Mouse (Mus musculus): ENCODE results near the gene Ampd1. TPM values are rescaled to one million over a fixed set of nuclear protein-coding genes. Genes with fewer than 3 reads are reported as not detected.

The Ampd1 gene
- polyA plus RNA-seq, 1 experiment from 2014 or later: not detected

DNA sequence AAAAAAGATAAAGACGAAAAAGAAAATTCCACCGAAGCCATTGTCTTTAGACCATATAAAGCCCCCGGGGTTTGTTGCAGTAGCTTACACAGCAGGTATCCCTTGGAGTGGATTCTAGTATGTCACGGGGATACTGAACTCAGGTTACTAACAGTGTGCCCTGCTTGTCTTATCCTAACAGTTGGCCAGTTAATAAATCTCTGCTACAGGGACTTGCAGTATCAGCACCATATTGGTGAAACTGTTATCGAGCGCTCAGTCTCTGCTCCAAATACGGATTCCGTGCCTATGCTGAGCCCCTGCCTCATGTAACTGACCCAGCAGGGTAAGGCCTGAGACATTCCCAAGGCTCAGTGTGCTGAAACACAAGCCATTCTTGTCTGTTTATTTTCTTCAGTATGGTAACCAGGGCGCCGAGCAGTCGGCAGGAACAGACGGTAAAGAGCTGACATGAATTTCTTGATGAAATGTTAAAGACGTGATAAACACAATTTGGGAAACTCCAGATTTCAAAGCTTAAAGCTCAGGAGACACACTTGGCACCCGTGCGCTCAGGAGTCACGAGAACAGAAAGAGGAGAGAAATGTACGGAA is 8.1 kb downstream of the Ampd1 start:
- H3K9me3 ChIP-seq (replicated peaks): no peaks in the 10 kb centered on the region
- H3K4me1 ChIP-seq: no peaks in the 10 kb centered on the region
- 91% methylated on average over 17 of the region's 17 CpGs for WGBS
- H3K27ac ChIP-seq: no peak overlapping the region
- H3K27me3 ChIP-seq (ENCODE audit: low read depth, poor library complexity, severe bottlenecking): no peaks in the 10 kb centered on the region
- H3K4me3 ChIP-seq: no peak overlapping the region
- H3K36me3 ChIP-seq: no peaks in the 10 kb centered on the region
- no peak for DNase-seq (ENCODE audit: low spot score)

- H3K27me3 ChIP-seq (ENCODE audit: low read depth, poor library complexity, severe bottlenecking): no peaks in the 10 kb centered on the region
- H3K9me3 ChIP-seq (replicated peaks): no peaks in the 10 kb centered on the region
- H3K4me3 ChIP-seq: no peak overlapping the region
- no peaks in the 10 kb centered on the region for H3K36me3 ChIP-seq
- no peaks in the 10 kb centered on the region for H3K4me1 ChIP-seq
- 90% methylated on average over 5 of the region's 5 CpGs for WGBS
- H3K27ac ChIP-seq: no peak overlapping the region
- no peak for DNase-seq (ENCODE audit: low spot score)
Measured at GRCm38 (mm10) chr3:103082761-103083160, 8.9 kb downstream of the Ampd1 start.

DNA sequence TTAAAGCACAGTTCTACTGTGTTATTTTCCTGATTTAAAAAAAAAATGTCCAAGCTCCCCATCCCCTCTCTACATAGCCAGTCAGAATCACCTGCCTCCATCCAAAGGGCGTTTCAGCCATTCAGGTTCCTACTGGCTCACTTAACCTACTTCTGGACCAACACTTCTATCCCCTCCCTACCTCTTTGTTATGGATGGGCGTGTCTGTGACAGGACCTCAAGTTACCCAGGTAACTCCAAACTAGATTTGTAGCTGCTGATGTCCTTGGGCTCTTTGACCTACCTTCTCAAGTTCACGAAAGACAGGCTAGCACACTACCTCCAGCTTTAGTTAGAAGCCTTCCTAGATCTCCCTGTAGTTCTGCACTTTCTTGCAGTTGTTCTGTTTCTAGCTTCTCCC is 12.2 kb downstream of the Ampd1 start:
- Histone ChIP-seq H3K27ac (no peak overlapping the region), H3K36me3 (no peaks in the 10 kb centered on the region), H3K27me3 (ENCODE audit: low read depth, poor library complexity, severe bottlenecking) (no peaks in the 10 kb centered on the region), H3K9me3 (replicated peaks) (no peaks in the 10 kb centered on the region), H3K4me3 (no peak overlapping the region), H3K4me1 (no peaks in the 10 kb centered on the region)
- DNase-seq (ENCODE audit: low spot score): no peak
- 79% methylated on average over 3 of the region's 3 CpGs for WGBS

DNA sequence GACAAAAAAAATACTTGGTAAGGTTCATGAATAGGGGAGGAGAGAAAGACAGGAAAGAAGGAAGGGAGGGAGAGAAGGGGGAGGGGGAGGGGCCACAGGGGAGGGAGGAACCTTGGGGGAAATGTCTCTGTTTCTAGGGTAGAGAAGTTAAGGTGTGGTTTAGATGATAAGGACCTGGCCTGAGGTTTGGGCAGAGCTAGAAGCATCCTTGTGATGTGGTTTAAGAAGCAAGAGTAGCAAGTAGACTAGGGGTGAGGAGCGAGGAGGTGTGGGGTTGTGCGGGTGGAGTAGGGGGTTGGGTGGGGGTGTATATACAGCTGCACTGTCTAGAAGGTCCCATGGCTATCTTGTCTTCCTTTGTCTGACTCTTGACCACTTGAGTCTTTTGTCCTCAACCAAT is 17.9 kb downstream of the Ampd1 start:
- H3K36me3 ChIP-seq: no peaks in the 10 kb centered on the region
- no peaks in the 10 kb centered on the region for H3K9me3 ChIP-seq (replicated peaks)
- H3K27me3 ChIP-seq (ENCODE audit: low read depth, poor library complexity, severe bottlenecking): no peaks in the 10 kb centered on the region
- no peaks in the 10 kb centered on the region for H3K4me1 ChIP-seq
- no peak overlapping the region for H3K27ac ChIP-seq
- 100% methylated on average over 2 of the region's 2 CpGs for WGBS
- DNase-seq (ENCODE audit: low spot score): no peak
- H3K4me3 ChIP-seq: no peak overlapping the region

- peaks cover 14% of the 10 kb centered on the region for H3K4me1 ChIP-seq
- no peak overlapping the region for H3K27ac ChIP-seq
- DNase-seq (ENCODE audit: low spot score): no peak
- WGBS: 79% methylated on average over 23 of the region's 23 CpGs
- no peak overlapping the region for H3K4me3 ChIP-seq
- no peaks in the 10 kb centered on the region for H3K9me3 ChIP-seq (replicated peaks)
- peaks cover 18% of the 10 kb centered on the region for H3K27me3 ChIP-seq (ENCODE audit: low read depth, poor library complexity, severe bottlenecking)
- H3K36me3 ChIP-seq: no peaks in the 10 kb centered on the region
Measured at GRCm38 (mm10) chr3:103098662-103099061, 24.8 kb downstream of the Ampd1 start.

DNA sequence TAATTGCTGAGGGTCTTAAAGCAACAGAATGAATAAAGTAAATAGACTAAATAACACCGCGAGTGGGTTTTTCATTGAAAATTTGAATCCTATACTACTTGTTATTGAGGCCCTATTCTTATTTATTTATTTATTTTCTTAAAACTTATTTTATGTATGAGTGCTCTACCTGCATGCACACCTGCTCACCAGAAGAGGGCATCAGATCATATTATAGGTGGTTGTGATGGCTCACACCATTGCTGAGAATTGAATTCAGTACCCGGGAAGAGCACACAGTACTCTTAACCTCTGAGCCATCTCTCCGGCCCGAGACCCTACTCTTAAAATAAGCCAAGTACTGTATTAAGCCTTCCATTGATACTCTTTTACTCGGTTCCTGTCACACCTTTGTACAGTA is 25.9 kb downstream of the Ampd1 start:
- H3K4me3 ChIP-seq: no peak overlapping the region
- peaks cover 14% of the 10 kb centered on the region for H3K4me1 ChIP-seq
- DNase-seq (ENCODE audit: low spot score): no peak
- peaks cover 28% of the 10 kb centered on the region for H3K27me3 ChIP-seq (ENCODE audit: low read depth, poor library complexity, severe bottlenecking)
- H3K27ac ChIP-seq: no peak overlapping the region
- no peaks in the 10 kb centered on the region for H3K9me3 ChIP-seq (replicated peaks)
- H3K36me3 ChIP-seq: no peaks in the 10 kb centered on the region
- WGBS: 82% methylated on average over 6 of the region's 6 CpGs

DNA sequence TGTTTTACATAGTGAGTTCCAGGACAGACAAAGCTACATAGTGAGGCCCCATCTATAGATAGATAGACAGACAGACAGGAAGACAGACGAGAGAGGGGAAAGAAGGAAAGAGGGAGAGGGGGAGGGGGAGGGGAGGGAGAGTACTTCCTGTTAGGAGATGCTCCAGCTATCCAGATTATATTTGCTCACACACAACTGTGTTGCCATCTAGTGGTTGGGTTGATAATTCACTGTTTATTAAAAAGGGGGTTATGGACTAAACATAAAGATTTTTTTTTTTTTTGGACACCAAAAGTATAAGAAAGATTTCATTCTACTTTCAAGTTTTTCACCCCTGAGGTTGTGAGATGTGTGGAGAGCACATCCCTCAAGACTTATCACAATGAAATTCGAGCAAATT is 26.9 kb downstream of the Ampd1 start:
- Histone ChIP-seq H3K27me3 (ENCODE audit: low read depth, poor library complexity, severe bottlenecking) (peaks cover 31% of the 10 kb centered on the region), H3K4me1 (peaks cover 14% of the 10 kb centered on the region), H3K27ac (no peak overlapping the region), H3K4me3 (no peak overlapping the region), H3K36me3 (no peaks in the 10 kb centered on the region), H3K9me3 (replicated peaks) (no peaks in the 10 kb centered on the region)
- no peak for DNase-seq (ENCODE audit: low spot score)
- WGBS: 75% methylated on average over 2 of the region's 2 CpGs

DNA sequence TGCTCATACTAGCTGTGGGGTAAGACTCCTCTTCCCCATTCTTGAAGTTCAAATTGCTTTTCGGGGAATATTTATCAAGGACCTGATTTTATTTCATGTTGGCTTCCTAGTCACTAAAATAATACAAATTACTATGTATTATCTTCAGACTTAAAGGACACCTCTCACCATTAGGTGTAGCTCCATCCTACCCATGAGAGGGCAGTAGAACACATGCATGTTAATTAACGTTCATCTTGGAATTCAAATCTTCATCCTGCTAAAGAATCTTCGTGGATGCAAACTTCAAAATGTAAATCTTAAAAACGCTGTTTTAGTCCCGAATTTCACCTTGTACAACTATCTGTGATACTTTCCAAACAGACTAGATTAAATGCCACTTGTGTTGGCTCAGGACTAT is 27.4 kb downstream of the Ampd1 start:
- DNase-seq (ENCODE audit: low spot score): no peak
- no peaks in the 10 kb centered on the region for H3K9me3 ChIP-seq (replicated peaks)
- 61% methylated on average over 5 of the region's 5 CpGs for WGBS
- H3K4me3 ChIP-seq: no peak overlapping the region
- H3K27ac ChIP-seq: no peak overlapping the region
- peaks cover 31% of the 10 kb centered on the region for H3K27me3 ChIP-seq (ENCODE audit: low read depth, poor library complexity, severe bottlenecking)
- H3K36me3 ChIP-seq: no peaks in the 10 kb centered on the region
- peaks cover 14% of the 10 kb centered on the region for H3K4me1 ChIP-seq

DNA sequence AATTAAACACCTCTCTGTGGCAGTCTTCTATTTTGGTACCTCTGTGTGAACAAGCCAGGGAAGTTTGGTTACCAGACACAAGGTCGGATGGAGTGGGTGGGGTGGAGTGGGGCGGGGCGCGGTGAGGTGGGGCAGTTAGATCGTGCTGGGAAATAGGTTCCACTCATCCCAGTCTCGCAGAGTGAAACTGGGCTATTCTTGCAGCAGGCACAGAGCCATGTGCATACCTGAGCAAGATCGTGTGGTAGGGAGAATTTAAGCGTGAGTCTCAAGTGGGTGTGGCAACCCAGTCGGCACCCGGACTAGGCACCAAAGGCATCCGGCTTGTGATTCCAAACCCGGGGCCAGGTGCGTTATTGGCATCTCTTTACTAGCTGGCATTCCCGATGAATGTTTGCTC is 28.1 kb downstream of the Ampd1 start:
- H3K27me3 ChIP-seq (ENCODE audit: low read depth, poor library complexity, severe bottlenecking): peaks cover 31% of the 10 kb centered on the region
- DNase-seq (ENCODE audit: low spot score): no peak
- 2% methylated on average over 14 of the region's 14 CpGs for WGBS
- H3K4me1 ChIP-seq: peaks cover 14% of the 10 kb centered on the region
- peak overlapping the region; percentile 83 for H3K27ac ChIP-seq
- no peaks in the 10 kb centered on the region for H3K36me3 ChIP-seq
- no peaks in the 10 kb centered on the region for H3K9me3 ChIP-seq (replicated peaks)
- peak overlapping the region; percentile 79 for H3K4me3 ChIP-seq

DNA sequence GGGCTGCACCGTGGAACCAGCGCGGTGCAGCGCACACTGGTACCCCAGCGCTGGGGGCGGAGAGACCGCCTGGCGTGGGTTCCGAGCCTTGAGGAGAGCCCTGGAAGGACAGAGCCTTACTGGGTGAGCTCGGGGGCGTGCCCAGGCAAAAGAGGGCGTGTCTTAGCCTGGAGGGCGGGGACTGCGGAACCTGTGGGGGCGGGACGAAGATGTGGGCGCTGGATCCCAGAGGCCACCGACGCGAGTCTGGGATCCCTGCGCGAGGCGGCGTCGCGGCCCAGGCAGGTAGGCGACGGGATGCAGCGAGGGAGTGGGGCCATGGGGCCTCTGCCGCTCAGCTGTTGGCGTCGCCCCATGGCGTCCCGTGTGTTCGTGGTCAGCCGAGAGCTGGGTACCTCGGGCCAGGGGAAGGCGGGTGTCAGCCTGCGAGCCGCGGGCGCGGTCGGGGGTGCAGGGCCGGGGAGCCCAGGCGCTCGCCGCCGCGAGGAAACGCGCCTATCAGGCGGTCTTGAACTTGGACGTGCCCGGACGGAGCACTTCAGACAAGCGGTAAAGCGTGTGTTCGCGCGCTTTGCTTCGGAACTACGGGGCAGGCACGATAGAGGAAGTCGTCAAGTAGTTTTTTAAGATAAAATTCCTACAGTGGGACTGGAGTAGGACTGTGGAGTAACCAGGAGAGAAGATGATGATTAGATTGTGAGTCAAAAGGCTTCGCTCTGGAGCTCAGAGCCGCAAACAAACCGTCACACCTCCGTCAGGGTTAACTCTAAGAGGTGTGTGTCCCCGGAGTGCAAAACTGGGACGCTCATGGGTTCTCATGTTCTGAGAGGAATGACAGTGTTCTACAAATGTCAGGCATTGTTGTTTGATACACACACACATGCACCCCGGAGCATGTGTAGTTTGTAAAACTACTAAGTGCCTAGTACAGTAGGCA is 28.9 kb downstream of the Ampd1 start, which contains the start of gene Dennd2c:
Gene Dennd2c (plus strand): TSS at position 151 of the 937 bp plus-strand sequence.
- no peaks in the 10 kb centered on the region for H3K9me3 ChIP-seq (replicated peaks)
- H3K27ac ChIP-seq: peak within 1 kb of the TSS; percentile 83
- 1% methylated on average over 72 of the region's 72 CpGs for WGBS
- DNase-seq (ENCODE audit: low spot score): peak; percentile 91
- H3K36me3 ChIP-seq: no peaks in the 10 kb centered on the region
- H3K4me3 ChIP-seq: peak within 1 kb of the TSS; percentile 79
- peaks cover 14% of the 10 kb centered on the region for H3K4me1 ChIP-seq
- peaks cover 31% of the 10 kb centered on the region for H3K27me3 ChIP-seq (ENCODE audit: low read depth, poor library complexity, severe bottlenecking)

DNA sequence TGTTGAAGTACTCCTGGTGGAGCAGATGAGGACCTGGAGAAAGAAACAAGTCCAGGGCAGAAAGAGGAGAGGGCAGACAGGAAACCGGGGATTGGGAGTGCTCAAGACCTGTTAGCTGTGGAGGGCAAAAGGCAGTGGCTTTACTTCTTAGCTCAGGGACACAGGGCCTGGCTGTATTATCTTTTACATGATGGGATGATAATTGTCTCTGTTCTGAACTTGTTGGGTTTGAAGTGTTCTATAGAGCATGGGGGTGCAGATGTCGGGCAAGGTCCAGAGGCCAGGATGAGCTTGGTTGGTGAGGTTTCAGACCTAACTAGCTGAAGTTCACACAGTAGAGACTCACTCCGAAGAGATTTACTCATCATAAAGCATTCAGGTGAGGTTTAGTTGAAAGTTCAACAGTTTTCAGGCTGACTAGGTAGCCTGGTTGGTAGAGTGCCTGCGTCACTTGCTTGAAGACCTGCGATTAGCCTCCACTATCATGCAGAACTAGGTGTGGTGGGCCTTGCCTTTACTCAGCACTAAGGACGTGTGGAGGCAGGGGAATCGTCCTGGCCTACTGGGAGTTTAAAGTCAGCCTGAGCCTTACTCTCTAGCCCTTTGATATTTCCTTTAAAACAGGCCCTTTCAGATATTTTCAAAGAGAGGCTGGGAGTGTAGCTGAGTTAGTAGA is 33.9 kb downstream of the Ampd1 start:
- WGBS: 83% methylated on average over 7 of the region's 7 CpGs
- Histone ChIP-seq H3K9me3 (replicated peaks) (no peaks in the 10 kb centered on the region), H3K36me3 (no peaks in the 10 kb centered on the region), H3K4me1 (peaks cover 8% of the 10 kb centered on the region), H3K27me3 (ENCODE audit: low read depth, poor library complexity, severe bottlenecking) (peaks cover 20% of the 10 kb centered on the region), H3K27ac (no peak overlapping the region), H3K4me3 (no peak overlapping the region)
- no peak for DNase-seq (ENCODE audit: low spot score)

DNA sequence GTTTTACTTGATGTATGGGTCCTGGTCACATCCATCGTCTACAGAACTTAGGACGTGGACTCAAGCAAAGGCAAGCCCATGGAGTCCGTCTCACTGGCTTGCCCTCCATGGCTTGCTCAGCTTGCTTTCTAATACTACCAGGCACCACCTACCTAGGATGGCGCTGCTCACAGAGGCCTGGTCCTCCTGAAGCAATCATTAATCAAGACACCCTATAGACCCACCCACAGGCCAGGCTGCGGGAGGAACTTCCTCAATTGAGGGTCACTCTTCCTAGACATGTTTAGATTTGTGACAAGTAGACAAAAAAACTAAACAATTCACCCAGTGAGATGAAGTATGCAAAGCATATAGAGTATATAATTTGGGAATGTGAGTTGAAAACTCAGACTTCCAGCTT is 38.4 kb downstream of the Ampd1 start:
- no peak for DNase-seq (ENCODE audit: low spot score)
- WGBS: 70% methylated on average over 5 of the region's 5 CpGs

DNA sequence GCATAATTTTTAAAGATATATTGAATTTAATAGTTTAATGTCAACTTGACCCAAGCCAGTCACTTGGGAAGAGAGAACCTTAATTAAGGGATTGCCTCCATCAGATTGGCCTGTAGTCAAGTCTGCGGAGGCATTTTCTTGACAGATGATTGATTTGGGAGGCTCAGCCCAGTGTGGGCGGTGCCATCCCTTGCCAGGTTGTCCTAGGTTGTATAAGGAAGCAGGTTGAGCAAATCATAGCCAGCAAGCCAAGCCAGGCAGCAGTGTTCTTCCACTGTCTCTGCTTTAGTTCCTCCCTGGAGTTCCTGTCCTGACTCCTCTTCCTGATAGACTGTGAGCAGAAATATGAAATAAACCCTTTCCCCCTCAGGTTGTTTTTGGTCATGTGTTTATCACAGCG is 49.8 kb downstream of the Ampd1 start:
- Histone ChIP-seq H3K4me1 (no peaks in the 10 kb centered on the region), H3K27ac (no peak overlapping the region), H3K9me3 (replicated peaks) (no peaks in the 10 kb centered on the region), H3K27me3 (ENCODE audit: low read depth, poor library complexity, severe bottlenecking) (no peaks in the 10 kb centered on the region), H3K4me3 (no peak overlapping the region), H3K36me3 (no peaks in the 10 kb centered on the region)
- 91% methylated on average over 3 of the region's 3 CpGs for WGBS
- DNase-seq (ENCODE audit: low spot score): no peak

More for the DNA sequence above, 38.4 kb downstream of the Ampd1 start:
- H3K4me3 ChIP-seq: no peak overlapping the region
- 0 out of 2 replicates have a peak, but pooled peaks cover 4% of the 10 kb centered on the region for H3K4me1 ChIP-seq
- H3K9me3 ChIP-seq (replicated peaks): no peaks in the 10 kb centered on the region
- no peaks in the 10 kb centered on the region for H3K36me3 ChIP-seq
- no peaks in the 10 kb centered on the region for H3K27me3 ChIP-seq (ENCODE audit: low read depth, poor library complexity, severe bottlenecking)
- no peak overlapping the region for H3K27ac ChIP-seq

Data from limb, embryonic 10.5 days (tissue).